Mouse (Mus musculus) C2C12 (cell line): ENCODE data around the gene Spop.

Source experiments
- CEBPB ChIP-seq: IDR thresholded peaks from one replicate; pipeline ENCODE4 v1.6.1; 2011; ENCODE audit warnings: low read depth, mild to moderate bottlenecking, control low read depth, moderate library complexity
- CTCF ChIP-seq: IDR thresholded peaks from one replicate; pipeline ENCODE4 v1.5.1; 2011; ENCODE audit not compliant: control insufficient read depth, insufficient read depth, insufficient read length
- FOSL1 ChIP-seq: IDR thresholded peaks from one replicate; pipeline ENCODE4 v1.8.0; 2011; ENCODE audit warnings: mild to moderate bottlenecking, low read length; ENCODE audit not compliant: poor library complexity, insufficient read depth, severe bottlenecking
- MAX ChIP-seq: IDR thresholded peaks from one replicate; pipeline ENCODE4 v1.6.1; 2011; ENCODE audit warnings: mild to moderate bottlenecking, control low read depth
- MYOD1 ChIP-seq: IDR thresholded peaks from one replicate; pipeline ENCODE4 v1.6.1; 2011; ENCODE audit warnings: low read depth; ENCODE audit not compliant: control insufficient read depth, insufficient read length
- MYOG ChIP-seq: IDR thresholded peaks from one replicate; pipeline ENCODE4 v1.6.1; 2011; ENCODE audit not compliant: control insufficient read depth, insufficient read length; ENCODE audit errors: extremely low read depth
- USF1 ChIP-seq: IDR thresholded peaks from one replicate; pipeline ENCODE4 v1.6.1; 2011; ENCODE audit warnings: low read depth, mild to moderate bottlenecking, control low read depth, moderate library complexity

DNA sequence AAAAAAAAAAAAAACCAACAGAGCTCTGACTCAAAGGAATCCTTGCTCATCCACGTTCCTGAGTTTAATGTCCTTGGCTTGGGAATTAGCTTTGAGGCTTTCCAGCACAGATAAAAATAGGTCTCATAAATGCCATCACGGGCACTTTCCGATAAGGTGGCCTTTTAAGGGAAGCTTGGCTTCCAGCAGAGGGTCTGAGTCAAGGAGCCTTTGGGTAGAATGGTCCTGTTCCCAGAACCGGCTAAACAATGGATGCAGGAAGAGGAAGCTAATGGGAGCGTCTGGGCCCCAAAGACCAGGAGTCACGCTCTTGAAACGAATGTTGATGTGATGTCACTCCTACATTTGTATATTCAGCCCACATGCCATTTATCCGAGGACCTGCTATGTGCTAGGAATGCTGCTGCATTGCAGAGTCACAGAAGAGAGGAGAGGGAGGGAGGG, 11.2 kb upstream of the Spop start:
- TF ChIP-seq MAX (no peak), CTCF (no peak), USF1 (no peak), MYOG (no peak), CEBPB (no peak), MYOD1 (no peak), FOSL1 (no peak)
